Mouse (Mus musculus) cerebellum, adult 9-11 months (tissue): ENCODE measurements around the gene Batf.
"Not testable (repeated sequence)": the region's sequence is repeated elsewhere in the genome, so short reads cannot be mapped to it uniquely, and the experiment has no call there.

ENCODE experiments used
- DNase-seq: peaks from one replicate; pipeline ENCODE4 v3.0.0; 2022

Gene Batf

DNA sequence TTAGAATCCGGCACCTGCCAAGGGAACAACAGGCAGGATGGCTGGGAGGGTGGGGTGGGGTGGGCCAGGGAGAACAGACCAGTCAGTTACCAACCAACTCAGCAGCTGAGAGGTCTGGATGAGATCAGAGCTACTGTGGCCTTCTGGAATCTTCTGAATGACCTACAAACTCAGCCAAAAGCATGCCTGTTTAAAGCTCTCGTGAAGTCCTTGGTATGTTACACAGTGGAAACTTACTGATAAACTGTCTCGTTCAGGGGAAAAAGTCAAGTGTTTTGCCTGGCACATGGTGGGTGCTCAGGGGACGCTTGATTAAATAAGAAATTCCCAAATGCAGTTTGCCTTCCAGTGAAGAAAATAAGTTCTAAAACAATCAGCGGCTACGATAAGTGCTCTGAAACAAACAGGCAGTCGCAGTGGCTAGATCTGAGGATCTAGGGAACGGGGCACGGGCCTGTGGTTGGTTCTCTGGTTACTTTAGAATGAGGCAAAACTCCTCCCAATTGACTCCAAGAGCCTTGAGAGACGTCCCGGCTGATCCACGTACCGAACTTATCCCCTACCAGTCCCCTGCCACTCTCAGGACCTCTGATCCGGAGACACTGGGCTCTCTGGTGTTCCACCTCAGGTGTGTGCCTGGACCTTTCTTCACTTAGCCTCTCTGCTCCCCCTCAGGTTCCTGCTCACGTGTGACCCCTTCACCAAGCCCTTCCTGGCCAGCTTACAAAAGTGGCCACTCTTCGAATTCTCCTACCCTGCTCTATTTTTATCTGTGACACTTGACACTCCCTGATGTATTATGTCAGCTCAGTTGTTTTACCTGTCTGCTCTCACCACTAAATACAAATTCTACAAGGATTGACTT is 1.8 kb upstream of the Batf start:
- no peak for DNase-seq

DNA sequence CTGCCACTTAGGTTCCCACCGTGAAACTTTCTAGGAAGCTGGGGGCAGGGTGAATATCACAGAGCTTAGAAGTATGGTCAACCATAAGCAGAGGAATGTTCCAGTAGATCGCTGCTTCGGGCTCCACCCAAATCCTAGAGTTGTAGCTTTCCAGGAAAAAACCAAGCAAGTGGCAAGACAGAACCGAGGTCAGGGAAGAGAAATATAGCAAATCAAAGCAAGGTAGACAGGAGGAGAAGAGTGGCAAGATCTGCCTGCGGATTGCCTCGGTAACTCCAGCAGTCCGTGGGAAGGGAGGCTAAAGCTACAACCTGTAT is 706 bp downstream of the Batf start:
- DNase-seq = no peak

DNA sequence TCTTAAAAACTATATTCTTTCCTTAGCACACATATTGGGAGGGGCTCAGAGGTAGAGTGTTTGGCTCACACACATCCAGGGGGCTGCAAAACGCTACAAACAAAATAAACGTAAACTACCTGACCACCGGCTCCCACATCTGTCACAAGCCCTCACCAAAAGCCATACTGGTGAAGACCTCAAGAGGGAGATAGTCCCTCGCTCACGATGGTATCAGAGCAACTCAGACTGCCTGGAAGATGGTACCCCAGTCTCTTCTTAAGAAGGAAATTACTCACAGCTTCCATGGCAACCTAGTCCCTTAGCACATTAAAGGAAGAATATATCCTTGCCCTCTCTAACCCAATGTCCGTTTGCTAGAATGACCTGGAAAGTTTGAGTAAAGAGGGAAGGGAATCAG is 1.4 kb downstream of the Batf start:
- DNase-seq = no peak

DNA sequence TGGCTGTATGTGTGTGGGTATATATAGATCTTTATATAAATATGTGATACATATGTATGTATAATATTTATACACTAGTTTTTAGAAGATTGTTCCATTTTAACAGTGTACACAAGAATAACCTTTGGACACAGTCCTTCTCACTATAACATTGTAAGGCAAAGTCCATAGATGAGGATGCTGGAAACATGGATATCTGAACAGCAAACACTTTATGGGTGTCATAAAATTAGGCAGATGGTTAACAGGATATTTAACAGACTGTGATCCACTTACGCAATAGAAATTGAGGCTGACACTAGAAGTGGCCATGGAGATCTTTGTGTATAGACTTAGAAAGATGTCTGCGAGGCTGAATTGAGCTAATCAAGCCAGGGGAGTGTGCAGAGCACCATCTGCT is 9.3 kb downstream of the Batf start:
- no peak for DNase-seq

DNA sequence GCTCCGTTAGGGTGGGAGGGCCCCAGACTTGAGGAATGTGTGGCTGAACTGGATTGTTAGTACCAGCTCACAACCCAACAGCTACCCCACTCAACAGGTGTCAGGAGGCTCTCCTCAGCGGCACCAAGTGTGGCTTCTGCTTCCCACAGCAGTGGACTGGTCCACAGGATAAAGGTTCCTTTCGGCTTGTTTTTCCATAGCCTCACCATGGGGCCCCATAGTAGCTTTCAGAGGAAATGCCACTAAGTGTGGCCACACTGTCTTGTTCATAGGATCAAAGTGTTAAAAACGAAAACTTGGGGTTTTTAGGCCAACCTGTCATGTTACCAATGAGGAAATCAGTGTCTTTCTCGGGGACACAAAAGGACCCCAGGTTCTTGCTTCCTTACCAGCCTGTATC is 10.0 kb downstream of the Batf start:
- no peak for DNase-seq

DNA sequence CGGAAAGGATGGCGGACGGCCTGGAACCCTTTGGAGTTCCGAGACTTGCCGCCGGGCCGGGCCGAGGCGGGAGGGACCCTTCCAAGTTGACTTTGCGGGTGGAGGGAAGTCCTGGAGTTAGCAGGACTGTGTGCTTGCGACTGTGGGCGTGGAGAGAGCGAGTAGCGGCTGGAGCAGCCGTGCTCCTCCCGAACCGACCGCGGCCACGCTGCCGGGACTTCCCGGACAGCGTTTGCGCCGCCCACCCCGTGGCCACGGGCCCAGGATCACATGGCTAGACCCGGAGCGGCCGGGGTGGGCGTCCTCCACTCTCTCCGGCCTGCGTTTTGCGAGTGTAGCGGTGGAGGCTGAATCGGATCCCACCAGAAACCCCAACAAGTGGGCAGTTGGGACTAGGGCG is 11.7 kb downstream of the Batf start:
- not testable (repeated sequence) for DNase-seq

DNA sequence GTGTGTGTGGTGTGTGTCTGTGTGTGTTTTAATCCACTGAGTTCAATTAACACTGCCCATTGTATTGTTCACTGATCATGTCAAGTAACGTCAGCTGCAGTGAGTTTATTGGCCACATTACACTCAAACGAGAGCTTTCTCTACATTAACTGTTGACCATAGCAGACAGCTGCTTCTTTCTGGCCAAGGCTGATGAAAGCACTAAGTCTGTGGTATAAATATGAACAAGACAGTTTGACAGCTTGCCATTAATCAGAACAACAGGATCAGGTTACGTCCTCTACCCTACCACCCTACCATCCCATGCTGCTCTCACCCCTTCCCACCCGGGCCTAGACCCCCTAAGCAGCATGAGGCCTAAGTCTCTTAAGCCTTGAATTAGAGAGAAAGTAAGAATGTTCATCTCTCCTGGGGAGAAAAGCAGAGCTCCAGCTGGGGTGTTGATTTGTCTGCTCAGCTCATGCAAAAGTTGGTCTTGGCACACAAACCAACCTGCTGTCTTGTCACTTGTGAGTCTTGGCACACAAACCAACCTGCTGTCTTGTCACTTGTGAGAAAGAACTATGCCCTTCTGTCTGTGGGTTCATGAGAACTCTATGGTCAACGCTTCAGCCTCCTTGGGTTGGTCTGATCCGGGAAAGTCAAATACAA is 13.8 kb downstream of the Batf start:
- no peak for DNase-seq

DNA sequence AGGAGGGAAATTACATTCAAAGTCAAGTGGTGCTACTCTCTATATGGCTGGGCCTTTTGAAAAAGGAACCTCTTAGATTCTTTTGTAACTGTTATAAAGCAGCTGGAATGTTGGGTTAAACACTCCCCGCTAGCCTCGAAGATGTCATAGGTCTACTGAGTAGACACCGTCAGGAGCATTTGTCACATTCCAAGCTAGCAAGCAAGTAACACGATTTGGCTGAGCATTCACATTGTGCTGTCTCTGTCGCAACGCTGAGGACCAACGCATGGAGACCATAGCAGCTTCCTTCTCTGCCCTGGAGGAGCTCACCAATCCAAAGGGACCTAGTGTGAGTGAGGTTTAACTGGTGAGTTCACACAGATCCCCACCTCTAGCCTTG is 14.4 kb downstream of the Batf start:
- no peak for DNase-seq

DNA sequence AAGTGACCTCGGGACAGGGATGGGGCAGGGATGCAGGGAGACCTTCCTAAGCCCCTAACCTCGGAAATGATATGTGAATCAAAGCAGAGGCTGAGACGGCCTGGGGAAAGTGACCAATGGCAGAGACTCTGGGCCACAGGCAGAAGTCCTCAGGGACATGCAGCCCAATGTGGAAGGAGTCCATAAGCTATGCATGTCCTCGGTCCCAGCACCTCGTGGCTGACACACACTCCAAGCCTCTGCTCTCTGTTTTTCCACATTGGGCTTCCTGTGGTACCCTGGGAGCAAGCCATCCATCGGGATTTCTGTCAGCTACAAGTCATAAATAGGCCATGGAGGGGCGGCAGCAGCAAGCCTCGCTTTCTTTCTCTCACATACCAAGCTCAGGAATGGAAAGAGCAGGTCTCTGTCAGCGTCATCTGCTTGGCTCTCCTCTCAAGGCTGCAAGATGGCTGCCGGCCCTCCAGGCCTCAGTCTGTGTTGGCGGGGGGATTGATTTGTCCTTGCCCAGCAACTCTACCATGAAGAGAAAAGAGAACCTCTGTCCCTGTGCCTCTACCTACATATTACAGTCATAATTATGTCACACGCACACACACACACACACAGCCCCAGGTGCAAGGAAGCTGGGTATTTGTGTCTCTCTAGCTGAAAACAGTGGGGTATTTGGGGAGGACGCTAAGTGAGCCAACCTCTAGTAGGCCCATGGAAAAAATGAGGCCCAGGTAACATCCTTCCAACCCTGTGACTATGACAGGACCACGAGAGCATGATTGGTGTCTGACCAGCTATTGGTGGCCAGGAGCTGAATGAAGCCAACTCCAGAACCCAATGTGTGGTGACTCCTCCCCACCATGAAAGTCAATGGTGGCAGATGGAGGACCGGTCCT is 15.9 kb downstream of the Batf start:
- DNase-seq = no peak

DNA sequence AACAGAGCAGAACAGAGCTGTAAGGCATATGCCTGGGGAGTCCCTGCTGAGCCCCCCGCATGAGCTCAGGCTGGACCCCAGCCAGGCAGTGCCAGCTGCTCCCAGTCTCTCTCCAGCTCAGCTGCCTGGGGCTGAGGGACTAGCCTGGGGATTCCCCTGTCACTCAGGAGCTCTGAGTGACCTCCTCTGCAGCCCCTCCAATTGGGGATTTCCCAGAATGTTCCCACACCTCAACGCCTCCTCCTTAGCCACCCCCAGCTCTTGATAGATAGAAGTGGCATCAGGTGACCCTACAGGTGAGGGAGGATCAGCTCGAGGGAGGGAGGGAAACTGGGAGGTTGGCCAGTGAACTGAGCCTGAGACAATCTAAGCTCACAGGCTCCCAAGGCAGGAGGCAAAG is 17.0 kb downstream of the Batf start:
- no peak for DNase-seq

DNA sequence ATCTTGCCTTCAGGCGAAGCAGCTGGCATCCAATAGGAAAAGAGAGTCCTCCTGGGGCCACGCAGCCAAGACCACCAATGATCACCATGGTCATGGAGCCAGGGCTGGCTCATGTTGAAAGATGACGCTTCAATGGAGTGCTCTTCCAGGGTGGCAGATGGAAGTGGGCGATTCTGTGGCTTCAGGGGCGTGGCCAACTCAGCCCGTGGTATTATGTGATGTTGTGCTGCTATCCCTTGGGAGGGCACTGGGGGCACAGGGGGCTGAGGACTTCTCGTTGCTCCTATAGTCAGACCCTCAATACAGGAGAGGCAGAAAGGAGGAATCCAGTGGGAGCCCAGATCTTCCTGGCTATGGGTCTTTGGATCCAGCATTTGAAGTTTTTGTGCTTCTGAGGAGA is 18.1 kb downstream of the Batf start:
- no peak for DNase-seq

DNA sequence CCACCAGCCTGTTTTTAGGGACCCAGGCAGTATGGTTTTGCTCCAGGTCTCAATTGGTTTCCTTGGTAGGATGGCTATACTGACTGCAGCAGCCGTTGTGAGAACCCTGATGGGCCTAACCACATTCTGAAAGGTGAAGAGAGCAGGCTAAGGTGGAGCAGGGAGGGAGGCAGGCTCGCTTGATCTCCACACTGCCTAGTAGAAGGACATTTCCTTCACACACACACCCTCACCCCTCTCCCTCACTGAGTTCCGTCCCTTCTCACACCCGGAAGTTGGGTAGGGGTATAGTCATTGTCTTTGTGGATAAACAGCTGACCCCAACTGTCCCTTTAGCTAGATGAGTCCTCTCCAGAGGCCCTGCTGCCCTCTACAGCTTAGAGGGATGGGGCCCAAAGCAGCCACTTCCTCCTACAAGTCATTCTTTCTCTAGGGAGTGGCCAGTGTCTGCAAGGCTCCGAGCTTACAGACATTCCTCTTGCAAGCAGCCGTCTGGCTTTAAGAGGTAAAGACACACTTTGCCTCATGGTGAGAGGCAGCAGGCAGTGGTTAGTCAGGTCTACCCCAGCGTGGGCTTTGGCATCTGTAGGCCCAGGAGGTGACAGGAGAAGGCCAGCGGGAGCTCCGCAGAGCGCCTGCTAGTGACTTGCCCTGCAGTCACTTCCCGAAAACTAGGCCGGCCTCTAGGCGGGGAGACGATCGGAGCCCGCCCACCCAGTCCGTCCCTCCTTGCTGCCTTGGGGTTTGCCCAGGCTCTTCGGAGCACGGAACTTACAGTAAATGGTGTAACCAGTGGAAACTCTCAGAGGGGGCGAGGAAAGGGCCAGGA is 18.7 kb downstream of the Batf start:
- peak; percentile 13 for DNase-seq

DNA sequence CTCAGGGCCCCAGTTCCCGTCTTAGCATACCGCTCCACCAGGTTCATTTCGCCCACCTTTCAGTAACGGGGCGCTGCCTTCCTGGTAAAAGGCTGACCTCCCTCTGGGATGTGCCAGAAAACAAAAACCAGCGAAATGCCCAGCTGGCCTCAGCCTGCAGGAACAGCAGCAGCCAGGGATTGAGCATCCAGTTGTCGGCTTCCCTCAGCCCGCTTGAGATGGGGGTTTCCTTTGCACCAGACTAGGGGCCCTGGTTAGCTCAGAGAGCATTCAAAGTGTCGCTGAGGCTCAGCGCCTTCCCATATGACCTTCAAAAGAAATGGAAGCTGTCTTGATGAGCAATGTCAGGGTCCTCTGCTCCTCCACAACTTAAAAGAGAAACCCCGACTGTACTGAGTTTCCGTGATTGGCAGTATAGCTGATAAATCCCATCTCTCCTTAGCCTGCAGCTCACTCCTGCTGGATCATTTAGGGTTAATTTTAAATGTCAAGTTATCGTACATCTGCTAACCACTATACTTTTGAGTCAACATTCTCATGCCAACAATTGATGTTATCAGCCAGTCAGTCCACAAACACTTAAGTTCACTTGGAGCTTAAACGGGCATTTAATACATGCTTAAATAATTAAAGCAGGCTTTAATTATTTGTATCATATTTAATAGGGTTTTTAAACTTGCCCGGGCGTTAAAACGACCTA is 19.5 kb downstream of the Batf start:
- no peak for DNase-seq

DNA sequence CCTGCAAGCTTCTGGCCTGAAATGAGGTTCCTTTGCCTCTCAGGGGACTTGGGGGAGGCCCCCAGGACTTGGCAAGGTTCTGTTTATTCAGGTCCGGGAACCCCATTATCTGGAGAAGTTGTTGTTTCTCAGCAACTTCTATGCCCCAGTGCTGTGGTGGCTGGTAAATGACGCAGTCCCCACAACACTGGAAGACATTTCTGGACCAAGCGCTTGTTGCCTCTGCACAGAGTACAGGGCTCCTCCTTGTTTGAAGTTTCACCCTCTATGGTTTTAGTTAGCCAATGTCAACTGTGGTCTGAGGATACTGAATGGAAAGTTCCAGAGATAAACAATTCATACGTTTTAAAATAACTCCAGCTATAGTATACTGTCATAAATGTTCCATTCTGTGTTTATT is 20.4 kb downstream of the Batf start:
- DNase-seq = no peak

DNA sequence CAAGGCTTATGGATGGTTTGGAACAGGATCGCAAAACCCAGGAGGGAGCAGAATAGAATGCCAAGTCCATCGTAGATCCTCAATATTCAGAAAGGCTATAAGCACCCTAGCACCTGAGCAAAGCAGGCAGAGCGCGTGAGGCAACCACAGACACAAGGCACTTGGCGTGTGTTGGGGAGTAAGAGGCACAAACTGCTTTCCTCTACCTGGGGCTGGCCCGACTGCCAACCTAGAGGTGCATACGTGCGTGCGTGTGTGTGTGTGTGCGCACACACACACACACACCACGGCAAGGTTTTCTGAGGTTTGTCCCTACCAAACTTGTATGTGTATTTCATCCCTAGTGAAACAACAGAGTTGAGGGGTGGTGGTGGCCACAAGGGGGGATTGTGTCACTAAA is 20.9 kb downstream of the Batf start:
- DNase-seq = no peak

DNA sequence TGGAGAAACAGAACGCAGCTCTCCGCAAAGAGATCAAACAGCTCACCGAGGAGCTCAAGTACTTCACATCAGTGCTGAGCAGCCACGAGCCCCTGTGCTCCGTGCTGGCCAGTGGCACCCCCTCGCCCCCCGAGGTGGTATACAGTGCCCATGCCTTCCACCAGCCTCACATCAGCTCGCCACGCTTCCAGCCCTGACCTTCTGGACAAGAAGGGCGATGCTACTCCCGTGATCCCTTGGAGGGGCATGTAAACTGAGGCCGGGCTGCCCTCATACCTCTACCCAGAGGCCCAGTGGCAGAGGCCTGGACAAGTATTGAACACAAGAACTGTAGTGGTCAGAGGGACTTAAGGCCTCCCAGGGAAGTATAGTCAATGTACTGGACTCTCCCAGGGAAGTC is 22.1 kb downstream of the Batf start:
- no peak for DNase-seq

DNA sequence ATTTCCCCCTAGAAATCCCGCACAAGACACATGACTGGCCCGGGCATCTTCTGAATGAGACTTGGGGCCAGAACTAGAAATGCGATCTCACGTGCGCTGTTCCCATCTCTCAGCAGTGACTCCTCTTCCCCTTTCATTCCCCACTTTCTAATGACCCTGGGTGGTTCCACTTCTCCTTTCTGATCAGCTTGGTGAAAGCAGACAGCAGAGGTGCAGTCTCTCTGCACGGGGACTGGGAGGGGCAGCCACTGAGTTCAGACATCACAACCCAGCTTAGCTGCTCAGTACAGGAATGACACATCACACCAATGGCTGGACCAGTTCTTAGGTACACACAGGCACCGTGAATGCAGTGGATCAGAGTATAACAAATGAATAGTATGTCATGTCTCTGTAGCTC is 24.2 kb downstream of the Batf start:
- no peak for DNase-seq

DNA sequence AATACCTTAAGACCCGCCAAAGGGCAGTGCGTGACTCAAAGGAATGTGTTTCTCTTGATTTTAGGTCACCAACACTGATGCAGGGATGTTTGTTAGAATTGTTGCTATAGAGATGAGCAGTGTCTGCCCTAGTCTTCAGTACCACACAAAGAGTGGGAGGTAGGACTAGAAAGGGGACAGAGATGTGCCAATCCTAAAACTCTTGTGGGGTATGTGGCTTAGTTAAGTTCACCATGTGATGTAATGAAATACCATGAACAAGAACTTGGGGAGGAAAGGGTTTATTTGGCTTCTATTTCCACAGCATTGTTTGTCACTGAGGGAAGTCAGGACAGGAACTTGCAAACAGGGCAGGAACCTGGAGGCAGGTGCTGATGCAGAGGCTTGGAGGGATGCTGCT is 26.1 kb downstream of the Batf start:
- DNase-seq = no peak

DNA sequence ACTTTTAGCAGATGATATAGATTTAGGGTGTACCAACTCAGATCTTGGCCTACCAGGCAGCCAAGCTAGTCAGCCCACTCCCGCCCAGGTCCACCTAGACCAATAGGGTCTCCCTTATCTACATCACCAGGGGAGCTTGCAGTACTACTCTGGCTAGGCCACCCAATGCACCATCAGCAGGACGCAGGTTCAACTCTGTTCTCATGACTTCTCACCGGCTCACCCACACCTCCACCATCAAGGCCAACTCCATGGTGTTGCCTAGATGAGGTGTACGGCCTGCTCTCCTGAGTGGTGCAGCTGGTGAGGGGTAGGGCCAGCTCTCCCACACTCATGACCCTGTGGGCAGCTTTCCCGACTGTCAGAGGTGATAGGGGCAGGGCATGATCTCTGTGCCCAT is 27.7 kb downstream of the Batf start:
- DNase-seq = no peak

DNA sequence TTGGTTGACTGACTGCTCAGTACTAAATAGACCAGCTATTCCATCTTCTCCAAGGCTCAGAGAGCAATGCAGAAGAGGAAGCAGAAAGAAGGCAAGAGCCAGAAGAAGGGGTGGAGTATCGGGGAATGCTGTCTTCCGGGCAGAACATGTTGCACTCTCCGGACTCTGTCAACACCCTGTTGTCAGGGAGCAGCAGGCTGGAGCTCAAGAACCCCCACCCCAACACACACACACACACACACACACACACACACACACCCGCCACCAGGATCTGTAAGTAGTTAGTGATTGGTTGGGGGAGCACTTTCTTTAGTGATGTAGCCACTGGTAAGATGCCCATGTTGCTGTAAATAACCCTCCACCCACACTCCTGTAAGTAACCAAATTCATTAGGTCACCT is 38.8 kb downstream of the Batf start:
- no peak for DNase-seq

DNA sequence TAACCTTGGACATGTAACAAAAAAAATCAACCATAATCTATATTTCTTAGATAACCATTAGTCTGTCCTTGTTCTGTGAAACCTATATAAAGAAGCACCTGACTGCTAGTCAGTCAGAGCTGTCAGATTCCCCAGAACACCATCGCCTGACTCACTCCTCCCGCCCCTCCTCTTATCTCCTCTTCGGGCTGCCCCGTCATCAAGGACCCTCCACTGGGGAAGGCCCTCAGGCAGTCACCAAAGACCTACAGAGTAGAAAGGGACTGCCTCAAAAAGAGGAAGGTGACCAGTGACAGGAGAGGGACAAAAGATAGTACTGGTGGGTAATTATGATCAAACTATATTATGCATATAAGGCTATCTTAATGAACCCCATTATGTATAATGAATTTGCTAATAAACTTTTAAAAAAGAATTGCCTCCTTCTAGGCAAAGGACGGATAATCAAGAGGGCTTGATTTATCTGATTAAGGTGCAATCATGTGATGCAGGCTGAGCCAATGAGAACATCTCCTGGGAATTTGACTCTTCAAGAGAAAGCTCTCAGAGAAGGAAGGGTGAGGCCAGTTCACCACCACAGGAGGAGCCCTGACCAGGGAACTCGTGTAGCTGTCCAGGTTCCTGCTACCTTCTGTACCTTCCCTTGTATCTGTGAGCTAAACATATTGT is 40.4 kb downstream of the Batf start:
- DNase-seq = no peak

DNA sequence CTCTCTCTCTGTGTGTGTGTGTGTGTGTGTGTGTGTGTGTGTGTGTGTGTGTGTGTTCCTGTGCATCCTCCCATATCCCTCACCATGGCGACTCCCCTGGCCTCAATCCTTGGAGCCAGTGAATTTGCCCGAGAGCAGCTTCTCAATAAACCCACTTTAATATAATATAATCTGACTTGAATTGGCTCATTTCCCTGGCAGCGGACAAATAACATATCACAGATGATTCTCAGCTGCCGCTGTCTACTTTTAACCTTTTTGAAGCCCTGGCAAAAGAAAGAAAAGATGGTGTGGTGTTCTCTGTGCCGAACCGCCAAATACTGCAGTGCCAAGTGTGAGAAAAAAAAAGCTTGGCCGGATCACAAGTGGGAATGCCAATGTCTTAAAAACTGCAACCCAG is 41.7 kb downstream of the Batf start:
- DNase-seq = no peak
